Mouse (Mus musculus): ENCODE data around the gene H2-K1.

H2-K1 gene

GRCm38 (mm10) chr17:34000150-34000537 is at the start of gene H2-K1:
Gene H2-K1, minus strand, starts transcription at chr17:34000347.
- peak; percentile 90 to 91 for DNase-seq (ENCODE audit: low spot score in 2 of 2)

GRCm38 (mm10) chr17:34047404-34048050 is 47.4 kb upstream of the H2-K1 start:
- no peak for DNase-seq (ENCODE audit: low spot score in 2 of 2)

GRCm38 (mm10) chr17:34045941-34046340 is 45.8 kb upstream of the H2-K1 start:
- no peak for DNase-seq (ENCODE audit: low spot score in 2 of 2)

GRCm38 (mm10) chr17:34039562-34040450 is 39.7 kb upstream of the H2-K1 start:
- DNase-seq (ENCODE audit: low spot score in 2 of 2), result no peak

- DNase-seq (ENCODE audit: low spot score in 2 of 2), result no peak
Measured at GRCm38 (mm10) chr17:34038878-34039561, 38.9 kb upstream of the H2-K1 start, which contains the start of gene Col11a2. Gene Col11a2, plus strand, starts transcription at chr17:34039437.

GRCm38 (mm10) chr17:34038440-34038839 is 38.3 kb upstream of the H2-K1 start:
- DNase-seq (ENCODE audit: low spot score in 2 of 2), result no peak

- no peak for DNase-seq (ENCODE audit: low spot score in 2 of 2)
Measured at GRCm38 (mm10) chr17:34037241-34037640, 37.1 kb upstream of the H2-K1 start.

- no peak for DNase-seq (ENCODE audit: low spot score in 2 of 2)
Measured at GRCm38 (mm10) chr17:34036647-34037046, 36.5 kb upstream of the H2-K1 start.

GRCm38 (mm10) chr17:34035517-34035916 is 35.4 kb upstream of the H2-K1 start:
- DNase-seq (ENCODE audit: low spot score in 2 of 2), result no peak

- DNase-seq (ENCODE audit: low spot score in 2 of 2), result peak in 1 of 2 experiments; percentile 37
Measured at GRCm38 (mm10) chr17:34034064-34034463, 33.9 kb upstream of the H2-K1 start.

GRCm38 (mm10) chr17:34033441-34033840 is 33.3 kb upstream of the H2-K1 start:
- no peak for DNase-seq (ENCODE audit: low spot score in 2 of 2)

- DNase-seq (ENCODE audit: low spot score in 2 of 2), result no peak
Measured at GRCm38 (mm10) chr17:34032806-34033205, 32.7 kb upstream of the H2-K1 start.

- DNase-seq (ENCODE audit: low spot score in 2 of 2), result peak in 1 of 2 experiments; percentile 71
Measured at GRCm38 (mm10) chr17:34032174-34032632, 32.1 kb upstream of the H2-K1 start.

- peak; percentile 97 for DNase-seq (ENCODE audit: low spot score in 2 of 2)
Measured at GRCm38 (mm10) chr17:34031465-34032173, 31.5 kb upstream of the H2-K1 start, which contains the start of the genes Slc39a7 and Rxrb. Gene Slc39a7, minus strand, starts transcription at chr17:34031682. Gene Rxrb, plus strand, starts transcription at chr17:34031812.

GRCm38 (mm10) chr17:34030861-34031326 is 30.7 kb upstream of the H2-K1 start:
- DNase-seq (ENCODE audit: low spot score in 2 of 2), result no peak

- no peak for DNase-seq (ENCODE audit: low spot score in 2 of 2)
Measured at GRCm38 (mm10) chr17:34029890-34030595, 29.9 kb upstream of the H2-K1 start.

- no peak for DNase-seq (ENCODE audit: low spot score in 2 of 2)
Measured at GRCm38 (mm10) chr17:34029150-34029889, 29.2 kb upstream of the H2-K1 start.

GRCm38 (mm10) chr17:34028501-34029149 is 28.5 kb upstream of the H2-K1 start:
- no peak for DNase-seq (ENCODE audit: low spot score in 2 of 2)

- peak; percentile 89 to 93 for DNase-seq (ENCODE audit: low spot score in 2 of 2)
Measured at GRCm38 (mm10) chr17:34027656-34028223, 27.6 kb upstream of the H2-K1 start, which contains the start of gene H2-Ke6. Gene H2-Ke6, minus strand, starts transcription at chr17:34028060.

Measured in urinary bladder, adult 18-20 months (tissue).